Mouse (Mus musculus) cerebellum, postnatal 10 days (tissue): ENCODE data around the gene Ccpg1os.

Experiments
- DNase-seq, 2 experiments: peaks; one replicate each; pipeline ENCODE4 v3.0.0; 2021; ENCODE audit warnings: mixed read lengths in 2 of 2

Ccpg1os gene

GRCm38 (mm10) chr9:72985250-72986220, at the start of gene Ccpg1os, which contains the start of gene Ccpg1:
Gene Ccpg1os, minus strand, starts transcription at chr9:72985382.
Gene Ccpg1, plus strand, starts transcription at chr9:72985429.
- DNase-seq, result peak; percentile 97 to 99

- no peak for DNase-seq
These were observed 48.2 kb upstream of the Ccpg1os start for GRCm38 (mm10) chr9:73033406-73033805.

- peak in 1 of 2 experiments; percentile 30 for DNase-seq
These were observed 46.2 kb upstream of the Ccpg1os start for GRCm38 (mm10) chr9:73031421-73031820.

- DNase-seq, result no peak
These were observed 45.3 kb upstream of the Ccpg1os start for GRCm38 (mm10) chr9:73030443-73030842.

- peak; percentile 66 to 67 for DNase-seq
These were observed 40.8 kb upstream of the Ccpg1os start for GRCm38 (mm10) chr9:73025818-73026636.

DNA sequence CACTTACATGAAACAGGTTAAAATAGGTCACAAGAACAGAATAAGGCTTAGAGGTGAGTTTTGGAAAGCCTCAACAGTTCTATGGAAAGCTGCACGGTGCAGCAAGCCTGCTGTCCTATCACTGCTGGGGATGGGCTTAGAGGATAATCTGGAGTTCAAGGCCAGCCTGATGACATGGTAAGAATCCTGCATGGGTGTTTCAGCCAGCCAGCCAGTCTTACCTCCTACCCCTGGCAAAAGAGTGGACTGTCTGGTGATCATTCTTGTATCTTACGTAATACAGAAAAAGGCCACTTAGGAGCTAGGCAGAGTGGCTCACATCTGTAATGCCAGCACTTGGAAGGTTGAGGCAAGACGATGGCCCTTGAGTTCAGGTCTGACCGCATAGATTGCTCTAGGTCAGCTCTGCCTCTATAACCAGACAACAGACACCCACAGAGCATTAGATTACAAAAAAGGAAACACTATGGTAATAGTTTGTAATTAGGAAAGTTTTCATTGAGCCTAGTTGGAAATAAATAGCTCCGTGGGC, 35.5 kb upstream of the Ccpg1os start:
- DNase-seq, result no peak

- peak; percentile 76 to 78 for DNase-seq
These were observed 34.7 kb upstream of the Ccpg1os start for GRCm38 (mm10) chr9:73019841-73020240.

DNA sequence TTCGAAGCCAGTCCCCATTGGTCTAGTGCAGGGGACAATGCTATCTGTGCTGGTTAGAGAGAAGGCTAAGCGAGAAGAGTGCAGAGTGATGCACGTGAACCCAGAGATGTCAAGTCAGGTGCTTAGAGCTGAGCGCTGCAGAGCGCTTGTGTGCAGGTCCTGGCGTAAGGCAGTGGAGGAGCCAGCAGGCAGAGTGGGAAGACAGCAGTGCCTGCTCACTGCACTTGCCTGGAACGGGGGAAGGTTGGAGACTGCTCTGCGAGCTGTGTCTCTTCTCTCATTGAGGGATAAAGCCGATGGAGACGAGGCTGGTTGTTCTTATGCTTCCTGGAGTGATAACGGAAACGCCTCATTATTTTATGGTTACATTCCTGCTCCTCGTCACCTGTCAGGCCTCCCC, 29.5 kb upstream of the Ccpg1os start:
- DNase-seq, result no peak

DNA sequence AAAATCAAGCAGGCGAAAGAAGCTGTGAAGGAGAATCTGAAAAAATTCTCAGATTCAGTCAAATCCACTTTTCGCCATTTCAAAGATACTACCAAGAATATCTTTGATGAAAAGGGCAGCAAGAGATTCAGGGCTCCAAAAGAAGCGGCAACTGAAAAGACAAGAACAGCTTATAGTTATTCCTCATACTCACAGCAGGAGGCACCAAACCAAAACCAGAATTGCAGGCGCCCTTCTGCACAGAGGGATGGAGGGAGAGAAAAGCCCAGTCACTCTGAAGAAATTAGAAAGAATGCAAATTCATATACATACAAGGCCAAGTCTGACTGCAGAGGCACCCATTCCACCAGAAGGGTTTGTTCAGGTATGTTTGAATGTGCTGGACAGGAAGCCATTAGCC, 27.4 kb upstream of the Ccpg1os start:
- no peak for DNase-seq

- DNase-seq, result no peak
These were observed 23.2 kb upstream of the Ccpg1os start for GRCm38 (mm10) chr9:73008384-73008783.

DNA sequence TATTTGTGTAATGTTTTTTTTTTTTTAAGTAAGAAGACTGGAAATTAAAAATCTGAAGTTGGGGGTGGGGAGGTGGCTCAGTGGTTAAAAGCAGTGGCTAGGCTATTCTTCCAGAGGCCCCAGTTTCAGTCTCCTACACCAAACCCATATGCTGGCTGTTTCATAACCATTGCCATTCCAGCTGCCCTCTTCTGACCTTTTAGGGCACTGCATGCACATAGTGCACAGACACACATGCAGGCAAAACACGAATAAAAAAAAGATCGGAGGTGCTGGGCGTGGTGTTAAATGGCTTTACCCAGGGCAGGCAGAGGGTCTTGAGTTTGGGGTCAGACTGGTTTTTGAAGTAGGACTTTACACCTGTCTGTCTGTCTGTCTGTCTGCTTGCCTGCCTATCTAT, 21.0 kb upstream of the Ccpg1os start:
- DNase-seq, result peak in 1 of 2 experiments; percentile 24

DNA sequence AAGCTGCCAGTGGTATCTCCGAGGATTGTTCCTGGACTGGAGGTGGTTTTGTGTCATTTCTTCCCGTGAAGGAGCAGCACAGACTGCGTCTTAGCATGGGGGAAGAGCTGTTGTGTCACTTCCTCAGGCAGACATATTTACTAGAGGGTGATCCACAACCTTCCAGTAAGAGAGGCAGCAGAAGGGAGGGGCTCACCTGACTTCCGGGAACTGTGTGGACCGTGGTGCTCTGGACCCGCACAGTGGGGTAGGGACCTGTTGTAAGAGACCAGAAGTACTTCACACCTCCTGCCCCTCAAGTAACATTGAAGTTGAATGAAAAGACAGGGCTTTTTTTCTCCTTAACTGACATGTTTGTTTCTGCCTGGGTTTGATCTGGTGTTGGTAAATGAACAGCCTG, 19.9 kb upstream of the Ccpg1os start:
- DNase-seq, result no peak

DNA sequence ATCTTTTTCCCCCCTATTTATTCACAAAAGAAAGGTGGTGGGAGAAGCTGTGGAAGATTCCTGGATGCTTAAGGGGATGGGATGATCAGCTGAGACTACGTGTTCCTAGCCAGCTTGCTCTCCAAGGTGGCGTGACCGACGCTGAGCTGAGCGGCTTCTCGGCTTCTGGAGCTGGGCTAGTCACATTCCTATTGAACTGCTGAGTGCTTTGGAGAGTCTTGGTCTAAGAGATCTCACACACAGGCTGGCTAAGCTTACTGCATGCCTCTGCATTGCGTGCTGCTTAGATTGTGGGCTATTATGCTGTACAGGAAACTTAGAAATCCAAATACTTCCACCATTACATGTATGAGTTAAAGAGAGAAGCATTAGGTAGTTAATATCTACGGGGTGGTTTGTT, 18.9 kb upstream of the Ccpg1os start:
- DNase-seq, result no peak

- peak in 1 of 2 experiments; percentile 26 for DNase-seq
These were observed 17.0 kb upstream of the Ccpg1os start for GRCm38 (mm10) chr9:73002177-73002576.

DNA sequence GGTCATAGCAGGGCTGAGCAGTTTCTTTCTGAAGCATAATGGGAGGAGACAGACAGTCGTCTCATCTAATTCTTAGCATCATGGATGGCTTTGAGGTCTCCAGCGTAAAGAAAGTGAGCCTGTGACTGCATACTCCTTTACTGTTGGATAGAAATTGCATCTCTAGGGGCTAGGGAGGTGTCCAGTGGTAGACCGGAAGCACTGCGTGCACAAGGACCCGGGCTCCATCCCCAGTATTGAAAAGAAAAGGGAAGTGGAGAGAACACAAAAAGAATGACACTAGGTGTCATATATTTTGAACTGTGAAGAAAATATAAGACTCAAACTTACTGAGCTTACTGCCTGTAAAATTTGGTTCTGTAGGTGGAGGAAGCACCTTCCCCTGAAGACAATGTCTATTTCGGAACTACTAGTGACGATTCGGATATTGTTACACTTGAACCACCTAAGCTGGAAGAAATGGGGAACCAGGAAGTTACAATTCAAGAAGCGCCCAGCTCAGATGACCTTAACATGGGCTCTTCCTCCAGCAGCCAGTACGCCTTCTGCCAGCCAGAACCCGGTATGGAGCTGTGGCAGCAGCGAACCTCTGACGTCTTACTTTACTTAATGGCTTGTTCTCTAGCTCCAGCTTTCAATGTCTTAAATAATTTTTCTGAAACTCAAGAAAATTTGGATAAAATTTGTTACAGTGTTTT, 16.3 kb upstream of the Ccpg1os start:
- no peak for DNase-seq

- no peak for DNase-seq
These were observed 15.3 kb upstream of the Ccpg1os start for GRCm38 (mm10) chr9:73000487-73000886.

- DNase-seq, result no peak
These were observed 11.6 kb upstream of the Ccpg1os start for GRCm38 (mm10) chr9:72996806-72997205.

DNA sequence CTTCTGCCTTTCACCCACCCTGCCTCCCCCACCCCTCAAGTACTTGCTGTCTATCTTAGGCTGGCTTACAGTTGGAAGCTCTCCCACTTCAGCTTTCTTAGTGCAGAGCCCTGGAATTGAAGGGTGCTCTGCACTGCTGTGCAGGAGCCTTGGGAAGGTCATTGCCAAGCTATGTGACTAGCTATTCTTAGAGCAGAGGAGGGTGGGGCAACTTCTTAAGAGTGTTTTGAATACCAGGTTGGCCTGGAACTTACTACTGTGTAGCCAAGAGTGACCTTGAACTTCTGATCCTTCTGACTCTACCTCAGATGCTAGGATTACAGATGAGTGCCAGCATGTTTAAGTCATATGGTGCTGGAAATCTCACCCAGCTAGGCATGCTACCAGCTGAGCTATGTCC, 11.0 kb upstream of the Ccpg1os start:
- DNase-seq, result no peak

- no peak for DNase-seq
These were observed 7.4 kb upstream of the Ccpg1os start for GRCm38 (mm10) chr9:72992576-72992975.

GRCm38 (mm10) chr9:72991420-72991819, 6.2 kb upstream of the Ccpg1os start:
- no peak for DNase-seq

- no peak for DNase-seq
These were observed 3.5 kb upstream of the Ccpg1os start for GRCm38 (mm10) chr9:72988706-72989105.

- DNase-seq, result no peak
These were observed 2.5 kb upstream of the Ccpg1os start for GRCm38 (mm10) chr9:72987703-72988102.

DNA sequence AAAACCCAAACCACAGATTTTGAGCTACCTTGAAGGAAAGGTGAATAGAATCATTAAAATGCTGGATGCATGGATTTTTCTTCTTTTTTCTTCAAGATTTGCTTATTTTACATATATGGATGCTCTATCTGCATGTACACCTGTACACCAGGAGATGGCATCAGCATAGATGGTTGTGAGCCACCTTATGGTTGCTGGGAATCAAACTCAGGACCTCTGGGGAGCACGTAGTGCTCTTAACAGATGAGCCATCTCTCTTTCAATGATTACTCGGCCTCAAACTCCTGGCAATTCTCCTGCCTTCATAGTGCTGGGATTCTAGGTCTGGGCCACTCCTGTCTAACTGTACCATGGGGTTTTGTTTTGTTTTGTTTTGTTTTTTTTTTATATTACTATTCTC, 2.1 kb downstream of the Ccpg1os start:
- no peak for DNase-seq
